Mouse (Mus musculus) macrophage (primary cell): ENCODE data around the gene Cdh23. TPM values are rescaled to one million over a fixed set of nuclear protein-coding genes. Genes with fewer than 3 reads are reported as not detected.

Experiments used
- H3K27ac ChIP-seq: fragments of 350-480 bp; formaldehyde crosslinking; 2 replicates; pipeline ENCODE4 v1.9.0; 2021
- H3K36me3 ChIP-seq: fragments of 350-480 bp; formaldehyde crosslinking; 2 replicates; pipeline ENCODE4 v1.9.0; 2021; ENCODE audit errors: inconsistent target
- H3K4me3 ChIP-seq: fragments of 350-480 bp; formaldehyde crosslinking; 2 replicates; pipeline ENCODE4 v1.9.0; 2021; ENCODE audit errors: inconsistent target
- H3K79me2 ChIP-seq: fragments of 350-480 bp; formaldehyde crosslinking; 2 replicates; pipeline ENCODE4 v1.9.0; 2021; ENCODE audit errors: inconsistent target
- WGBS: methylation state at CpG from one replicate; pipeline ENCODE4 v1.1.7; 2026; ENCODE audit warnings: inconsistent platforms; ENCODE audit not compliant: missing documents; 5-methylcytosine and 5-hydroxymethylcytosine counted together
- polyA plus RNA-seq: library from polyadenylated mRNA; stranded (reverse); fragments of 250-400 nt; gene quantifications from 3 replicates; pipeline ENCODE4 v1.2.4, GENCODE M21; 2018; ENCODE audit warnings: inconsistent platforms

The Cdh23 gene
- polyA plus RNA-seq, 1 experiment from 2014 or later = 0.40 TPM

DNA sequence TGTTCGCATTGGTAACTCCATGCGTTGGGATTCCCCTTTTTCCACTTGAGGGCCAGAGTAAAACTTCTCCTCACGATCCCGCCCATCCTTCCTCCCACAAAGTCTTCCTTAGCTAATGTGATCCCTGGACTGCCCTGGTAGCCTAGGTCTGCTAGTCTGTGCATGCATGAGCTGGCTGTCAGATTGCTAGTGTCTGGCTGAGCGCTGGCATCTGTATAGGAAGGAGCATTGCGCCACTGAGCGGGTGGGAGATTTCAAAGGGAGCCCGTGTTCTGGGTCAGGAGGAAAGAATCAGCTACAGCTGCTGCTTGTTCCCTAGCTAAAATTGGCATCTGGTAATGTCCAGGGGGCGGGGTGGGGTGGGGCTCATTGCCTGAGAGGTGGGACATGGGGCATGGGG, 400.3 kb downstream of the Cdh23 start:
- Histone ChIP-seq H3K4me3 (no peak overlapping the region), H3K79me2 (peaks cover 76% of the 10 kb centered on the region), H3K27ac (no peak overlapping the region), H3K36me3 (peaks cover 100% of the 10 kb centered on the region)
- WGBS = 71% methylated on average over 7 of the region's 9 CpGs

- Histone ChIP-seq H3K27ac (0 out of 2 replicates have a peak overlapping the region, but pooled peaks have one; percentile 1), H3K36me3 (peaks cover 98% of the 10 kb centered on the region), H3K79me2 (peaks cover 83% of the 10 kb centered on the region), H3K4me3 (no peak overlapping the region)
- 81% methylated on average over 2 of the region's 3 CpGs for WGBS
Observed at GRCm38 (mm10) chr10:60295356-60295755, 400.9 kb downstream of the Cdh23 start.

GRCm38 (mm10) chr10:60294621-60295020, 401.7 kb downstream of the Cdh23 start:
- Histone ChIP-seq H3K79me2 (peaks cover 90% of the 10 kb centered on the region), H3K4me3 (no peak overlapping the region), H3K27ac (0 out of 2 replicates have a peak overlapping the region, but pooled peaks have one; percentile 1), H3K36me3 (peaks cover 98% of the 10 kb centered on the region)
- WGBS = 77% methylated on average over 7 of the region's 7 CpGs

- H3K27ac ChIP-seq = no peak overlapping the region
- peaks cover 86% of the 10 kb centered on the region for H3K36me3 ChIP-seq
- 59% methylated on average over 8 of the region's 8 CpGs for WGBS
- H3K79me2 ChIP-seq = peaks cover 100% of the 10 kb centered on the region
- no peak overlapping the region for H3K4me3 ChIP-seq
Observed at GRCm38 (mm10) chr10:60292209-60292608, 404.1 kb downstream of the Cdh23 start.

GRCm38 (mm10) chr10:60290739-60291110, 405.6 kb downstream of the Cdh23 start:
- Histone ChIP-seq H3K4me3 (peak overlapping the region; percentile 8; the same call in 1 of the 2 replicates), H3K36me3 (peaks cover 75% of the 10 kb centered on the region), H3K27ac (peak overlapping the region; percentile 100), H3K79me2 (peaks cover 100% of the 10 kb centered on the region)
- 82% methylated on average over 8 of the region's 8 CpGs for WGBS

- H3K27ac ChIP-seq = peak overlapping the region; percentile 100
- WGBS = 45% methylated on average over 7 of the region's 7 CpGs
- peaks cover 73% of the 10 kb centered on the region for H3K36me3 ChIP-seq
- peak overlapping the region; percentile 8 for H3K4me3 ChIP-seq
- peaks cover 100% of the 10 kb centered on the region for H3K79me2 ChIP-seq
Observed at GRCm38 (mm10) chr10:60290026-60290738, 406.1 kb downstream of the Cdh23 start.

- H3K79me2 ChIP-seq = peaks cover 100% of the 10 kb centered on the region
- peak overlapping the region; percentile 8; the same call in 1 of the 2 replicates for H3K4me3 ChIP-seq
- H3K27ac ChIP-seq = peak overlapping the region; percentile 100
- 23% methylated on average over 5 of the region's 8 CpGs for WGBS
- peaks cover 64% of the 10 kb centered on the region for H3K36me3 ChIP-seq
Observed at GRCm38 (mm10) chr10:60289216-60289615, 407.1 kb downstream of the Cdh23 start.

DNA sequence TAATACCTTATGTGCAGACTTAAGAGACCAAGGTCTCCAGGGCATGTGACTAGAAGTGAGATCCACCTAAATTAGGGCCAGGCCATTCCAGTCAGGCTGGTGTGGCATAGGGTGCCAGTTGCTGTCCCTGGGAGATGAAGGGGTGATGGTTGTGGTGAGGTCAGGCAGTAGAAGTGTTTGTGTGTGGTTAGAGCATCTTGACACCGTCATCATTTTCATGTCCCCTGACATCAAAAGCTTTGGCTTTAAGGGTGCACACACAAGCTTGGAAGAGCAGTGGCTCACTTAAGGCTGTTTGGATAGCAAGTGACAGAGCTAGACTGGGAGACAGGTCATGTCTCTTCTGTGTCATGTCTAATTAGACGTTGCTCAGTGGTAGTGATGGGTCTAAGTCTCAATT, 408.6 kb downstream of the Cdh23 start:
- peaks cover 49% of the 10 kb centered on the region for H3K36me3 ChIP-seq
- H3K27ac ChIP-seq = peak overlapping the region; percentile 100
- 48% methylated on average over 2 of the region's 2 CpGs for WGBS
- peak overlapping the region; percentile 93; the same call in 1 of the 2 replicates for H3K4me3 ChIP-seq
- peaks cover 100% of the 10 kb centered on the region for H3K79me2 ChIP-seq

GRCm38 (mm10) chr10:60287161-60287560, 409.1 kb downstream of the Cdh23 start:
- WGBS = 84% methylated on average over 4 of the region's 4 CpGs
- Histone ChIP-seq H3K27ac (peak overlapping the region; percentile 100), H3K36me3 (peaks cover 43% of the 10 kb centered on the region), H3K4me3 (peak overlapping the region; percentile 93; the same call in 1 of the 2 replicates), H3K79me2 (peaks cover 100% of the 10 kb centered on the region)

GRCm38 (mm10) chr10:60286546-60286945, 409.7 kb downstream of the Cdh23 start:
- 7% methylated on average over 7 of the region's 7 CpGs for WGBS
- peaks cover 37% of the 10 kb centered on the region for H3K36me3 ChIP-seq
- peaks cover 100% of the 10 kb centered on the region for H3K79me2 ChIP-seq
- H3K27ac ChIP-seq = peak overlapping the region; percentile 100
- peak overlapping the region; percentile 93 for H3K4me3 ChIP-seq

DNA sequence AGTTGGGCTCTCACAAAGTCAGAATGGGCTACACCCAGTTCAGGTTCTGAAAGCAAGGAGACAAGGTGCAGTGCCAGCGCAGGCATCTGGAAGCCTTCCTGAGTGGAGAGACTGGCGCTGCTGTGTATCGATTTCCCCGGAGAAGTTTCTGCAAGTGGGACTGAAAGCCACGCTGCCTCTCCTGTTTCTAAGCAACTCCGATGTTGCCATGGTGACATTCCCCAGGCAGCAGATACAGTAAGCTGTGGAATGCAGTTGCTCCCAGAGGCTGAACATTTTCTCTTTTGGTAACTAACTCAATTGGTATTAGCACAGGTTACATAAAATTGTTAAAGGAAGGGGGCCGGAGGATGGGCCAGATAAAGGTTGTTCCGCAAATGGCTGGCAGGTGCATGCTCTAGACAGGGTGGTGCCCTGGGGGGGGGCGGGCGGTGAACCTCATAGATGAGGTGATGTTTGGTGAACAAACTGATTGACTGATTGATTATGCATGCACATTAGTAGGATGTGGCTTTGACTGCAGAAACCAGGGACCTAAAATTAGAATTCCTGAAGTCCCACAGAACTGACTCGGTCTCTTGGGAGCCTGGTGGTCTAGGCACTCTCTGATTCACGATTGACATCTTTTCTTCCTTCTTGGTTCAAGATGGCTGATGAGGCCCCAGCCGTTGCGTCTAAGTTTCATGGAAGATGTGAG, 410.5 kb downstream of the Cdh23 start:
- peak overlapping the region; percentile 100 for H3K27ac ChIP-seq
- peaks cover 100% of the 10 kb centered on the region for H3K79me2 ChIP-seq
- H3K4me3 ChIP-seq = peak overlapping the region; percentile 93
- 73% methylated on average over 10 of the region's 14 CpGs for WGBS
- peaks cover 30% of the 10 kb centered on the region; the same call in 1 of the 2 replicates for H3K36me3 ChIP-seq

- H3K27ac ChIP-seq = peak overlapping the region; percentile 100
- H3K79me2 ChIP-seq = peaks cover 100% of the 10 kb centered on the region
- WGBS = 75% methylated on average over 8 of the region's 8 CpGs
- H3K36me3 ChIP-seq = peaks cover 26% of the 10 kb centered on the region; the same call in 1 of the 2 replicates
- peak overlapping the region; percentile 93 for H3K4me3 ChIP-seq
Observed at GRCm38 (mm10) chr10:60285183-60285582, 411.1 kb downstream of the Cdh23 start.

DNA sequence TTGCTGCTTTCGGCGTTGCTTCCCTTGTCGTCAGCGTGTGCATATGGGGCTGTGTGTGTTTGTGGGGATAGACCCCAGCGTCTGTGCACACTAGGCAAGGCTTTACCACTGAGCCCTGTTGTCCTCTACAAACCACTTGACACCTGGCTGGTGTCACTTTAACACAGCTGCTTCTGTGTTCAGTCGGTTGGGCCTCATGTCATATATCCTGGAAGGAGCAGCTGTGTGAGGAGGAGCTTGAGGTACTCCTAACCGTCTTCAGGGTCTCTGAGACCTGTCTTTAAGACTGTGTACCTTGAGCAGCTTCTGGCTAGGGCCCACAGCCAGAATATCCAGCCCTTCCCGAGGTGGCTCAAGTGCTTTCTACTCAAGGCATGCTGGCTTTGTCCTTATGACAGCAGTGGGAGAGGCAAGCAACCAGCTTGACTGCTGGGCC, 411.6 kb downstream of the Cdh23 start:
- H3K4me3 ChIP-seq = peak overlapping the region; percentile 93
- H3K36me3 ChIP-seq = peaks cover 21% of the 10 kb centered on the region; the same call in 1 of the 2 replicates
- WGBS = 2% methylated on average over 8 of the region's 8 CpGs
- peaks cover 100% of the 10 kb centered on the region for H3K79me2 ChIP-seq
- peak overlapping the region; percentile 100 for H3K27ac ChIP-seq

DNA sequence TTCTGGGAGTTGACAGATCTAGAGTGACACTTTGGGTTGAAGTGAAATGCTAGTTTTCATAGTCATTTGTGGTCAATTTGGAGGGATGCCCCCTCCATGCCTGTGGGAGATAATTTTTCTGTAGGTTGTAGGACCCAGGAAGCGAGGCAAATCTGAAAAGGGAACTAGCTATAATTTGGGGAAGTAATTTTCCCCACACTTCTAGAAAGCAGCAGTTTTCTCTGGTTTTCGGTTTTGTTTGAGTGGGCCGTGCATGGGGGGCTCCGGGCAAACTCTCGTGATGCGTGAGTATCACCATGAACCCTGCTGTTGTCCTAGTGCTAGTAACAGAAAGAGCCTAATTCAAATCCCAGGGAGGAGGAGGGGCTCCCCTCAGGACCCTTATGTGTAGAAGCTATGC, 412.0 kb downstream of the Cdh23 start:
- Histone ChIP-seq H3K27ac (peak overlapping the region; percentile 100), H3K4me3 (peak overlapping the region; percentile 93), H3K36me3 (peaks cover 20% of the 10 kb centered on the region; the same call in 1 of the 2 replicates), H3K79me2 (peaks cover 100% of the 10 kb centered on the region)
- WGBS = 0% methylated on average over 6 of the region's 6 CpGs
